Mouse (Mus musculus) A20 (cell line): ENCODE measurements around the gene Pik3ap1.
A peak's percentile ranks its signal among the peaks of the same experiment; 100 is the strongest.
"Not testable (repeated sequence)": the region's sequence is repeated elsewhere in the genome, so short reads cannot be mapped to it uniquely, and the experiment has no call there.

ENCODE experiments used
- DNase-seq: peaks from one replicate; pipeline ENCODE4 v3.0.0-alpha.2; 2011; ENCODE audit warnings: low read depth, low spot score

Pik3ap1 gene

DNA sequence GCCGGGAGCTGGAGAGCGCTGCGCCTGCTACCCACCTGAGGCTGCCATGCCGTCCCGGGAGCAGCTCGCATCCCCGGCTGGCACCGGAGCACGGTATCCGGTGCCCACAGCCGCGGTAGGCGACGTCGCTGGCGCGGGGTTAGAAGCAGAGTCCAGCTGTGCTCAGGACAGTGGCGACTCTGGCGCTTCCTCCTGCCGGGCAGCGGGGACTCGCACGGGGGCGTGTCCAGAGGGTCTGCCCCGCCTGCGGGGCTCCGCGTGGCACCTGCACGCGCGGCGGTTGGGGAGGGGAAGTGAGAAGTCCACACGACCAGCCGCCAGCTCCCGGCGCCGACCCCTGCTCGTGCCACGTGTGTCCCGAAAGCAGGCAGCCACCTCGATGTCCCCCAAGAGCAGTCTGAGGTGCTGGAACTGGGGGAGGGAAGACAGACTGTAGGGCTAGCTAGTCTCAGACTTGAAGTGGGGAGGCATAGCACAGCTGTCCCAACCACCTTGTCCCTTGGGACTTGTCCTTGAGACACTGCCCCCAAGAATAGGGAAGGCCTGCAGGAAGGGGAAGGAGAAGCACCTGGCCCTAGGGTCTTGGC, at the start of gene Pik3ap1:
Pik3ap1 (minus strand) TSS at position 181 of the 587 bp plus-strand sequence.
- peak; percentile 87 for DNase-seq

DNA sequence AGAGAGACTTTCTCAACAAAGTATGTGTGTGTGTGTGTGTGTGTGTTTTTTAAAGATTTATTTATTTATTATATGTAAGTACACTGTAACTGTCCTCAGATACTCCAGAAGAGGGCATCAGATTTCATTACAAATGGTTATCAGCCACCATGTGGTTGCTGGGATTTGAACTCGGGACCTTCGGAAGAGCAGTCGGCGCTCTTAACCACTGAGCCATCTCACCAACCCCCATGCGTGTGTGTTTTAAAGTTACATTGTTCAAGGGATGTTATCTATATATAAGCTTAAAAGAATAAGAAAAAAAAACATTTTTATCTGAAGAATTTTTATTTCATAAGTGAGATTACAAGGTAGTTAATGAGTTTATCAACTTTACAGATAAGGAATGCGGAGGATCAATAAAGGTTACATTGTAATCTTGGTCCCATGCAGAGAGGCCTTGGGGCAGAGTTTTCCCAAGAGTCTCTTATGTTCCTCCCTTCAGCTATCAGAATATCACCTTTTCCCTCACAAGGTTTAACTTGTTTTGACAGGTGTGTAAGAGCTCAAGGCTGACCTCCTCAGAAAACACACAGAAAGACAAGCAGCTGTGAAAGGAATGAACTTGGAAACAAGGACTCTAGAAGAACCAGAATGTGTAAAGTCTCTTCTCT, 46.7 kb upstream of the Pik3ap1 start:
- DNase-seq, result not testable (repeated sequence)

DNA sequence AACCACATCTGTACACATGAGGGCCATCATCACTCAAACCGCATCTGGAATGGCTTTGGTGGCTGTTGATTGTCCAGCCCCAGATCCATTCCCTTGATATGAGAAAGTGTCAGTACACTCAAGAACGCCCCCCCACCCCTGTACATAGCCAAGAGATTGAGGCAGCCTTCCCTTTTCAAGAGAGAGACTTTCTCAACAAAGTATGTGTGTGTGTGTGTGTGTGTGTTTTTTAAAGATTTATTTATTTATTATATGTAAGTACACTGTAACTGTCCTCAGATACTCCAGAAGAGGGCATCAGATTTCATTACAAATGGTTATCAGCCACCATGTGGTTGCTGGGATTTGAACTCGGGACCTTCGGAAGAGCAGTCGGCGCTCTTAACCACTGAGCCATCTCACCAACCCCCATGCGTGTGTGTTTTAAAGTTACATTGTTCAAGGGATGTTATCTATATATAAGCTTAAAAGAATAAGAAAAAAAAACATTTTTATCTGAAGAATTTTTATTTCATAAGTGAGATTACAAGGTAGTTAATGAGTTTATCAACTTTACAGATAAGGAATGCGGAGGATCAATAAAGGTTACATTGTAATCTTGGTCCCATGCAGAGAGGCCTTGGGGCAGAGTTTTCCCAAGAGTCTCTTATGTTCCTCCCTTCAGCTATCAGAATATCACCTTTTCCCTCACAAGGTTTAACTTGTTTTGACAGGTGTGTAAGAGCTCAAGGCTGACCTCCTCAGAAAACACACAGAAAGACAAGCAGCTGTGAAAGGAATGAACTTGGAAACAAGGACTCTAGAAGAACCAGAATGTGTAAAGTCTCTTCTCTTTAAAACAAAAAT, 41.2 kb upstream of the Pik3ap1 start:
- not testable (repeated sequence) for DNase-seq

DNA sequence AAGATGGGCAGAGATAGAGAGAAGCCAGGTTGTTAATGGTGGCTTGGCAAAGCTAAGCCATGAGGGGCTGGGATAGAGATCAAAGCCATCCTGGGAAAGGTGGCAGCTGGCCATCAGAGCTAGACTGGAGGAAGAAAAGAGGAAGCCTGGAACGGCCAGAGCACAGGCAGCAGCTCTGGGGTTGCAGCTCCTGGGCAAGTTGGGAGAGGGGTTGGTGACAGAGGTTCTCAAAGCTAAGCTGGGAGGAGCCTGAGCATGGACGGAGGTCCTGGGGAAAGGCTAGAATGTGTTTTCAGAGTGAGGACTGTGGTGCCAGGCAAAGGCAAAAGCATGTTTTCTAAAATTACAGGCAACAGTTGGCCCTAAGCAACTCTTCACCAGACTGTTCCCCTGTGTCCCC, 36.4 kb upstream of the Pik3ap1 start:
- DNase-seq, result no peak

DNA sequence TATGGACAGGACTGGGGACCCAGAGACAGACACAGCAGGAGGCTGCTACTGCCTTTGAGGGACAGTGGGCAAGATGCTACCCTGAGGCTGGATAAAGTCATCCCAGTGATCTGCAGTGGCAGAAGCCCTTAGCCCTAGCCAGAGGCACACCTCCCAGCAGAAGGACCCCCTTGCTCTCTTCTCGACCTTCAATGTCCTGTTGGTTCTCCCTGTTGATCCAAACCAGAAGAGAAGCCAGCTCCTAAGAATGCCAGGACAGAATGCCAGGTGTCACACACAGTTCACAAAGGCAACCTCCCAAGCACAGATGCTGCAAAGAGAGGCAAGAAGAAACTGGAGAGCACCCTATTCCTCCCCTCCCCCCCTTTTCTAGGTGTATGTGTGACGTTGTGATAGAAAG, 33.9 kb upstream of the Pik3ap1 start:
- DNase-seq, result no peak

DNA sequence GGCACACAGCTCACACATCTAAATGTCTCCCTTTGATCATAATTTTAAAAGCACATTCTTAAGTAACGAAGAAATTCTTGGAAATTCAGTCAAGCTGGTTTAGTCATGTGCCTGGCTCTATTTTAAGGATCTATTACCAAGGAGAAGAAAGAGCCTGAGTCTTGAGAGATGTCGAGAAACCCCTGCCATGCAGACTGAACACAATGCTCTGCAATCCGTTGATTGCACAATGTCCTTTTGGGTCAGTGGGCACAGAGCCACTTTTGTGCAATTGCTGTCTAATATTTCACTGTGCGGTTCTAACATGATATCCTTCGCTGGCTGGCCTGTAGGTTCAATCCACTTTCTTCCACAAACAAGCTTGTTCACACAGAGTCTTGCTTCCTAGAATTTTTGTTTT, 33.1 kb upstream of the Pik3ap1 start:
- DNase-seq, result no peak

DNA sequence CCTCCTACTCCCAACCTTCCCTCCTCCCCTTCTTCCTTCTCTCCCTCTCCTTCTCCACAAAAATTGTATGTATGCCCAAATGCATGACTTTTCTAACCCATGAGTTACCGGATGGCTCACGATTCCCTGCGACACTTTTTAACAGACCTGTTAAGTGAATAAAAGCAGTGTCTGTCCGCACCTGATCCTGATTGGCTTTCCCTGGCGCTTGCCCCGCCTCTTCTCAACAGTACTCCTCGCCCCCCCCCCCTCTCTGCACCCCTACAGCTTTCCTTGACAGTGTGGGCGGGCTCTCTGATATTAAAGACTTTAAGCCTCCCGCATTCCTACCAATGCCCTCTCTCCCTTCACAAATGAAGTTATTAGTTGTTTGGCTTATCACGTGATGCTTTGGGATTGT, 31.3 kb upstream of the Pik3ap1 start:
- no peak for DNase-seq

DNA sequence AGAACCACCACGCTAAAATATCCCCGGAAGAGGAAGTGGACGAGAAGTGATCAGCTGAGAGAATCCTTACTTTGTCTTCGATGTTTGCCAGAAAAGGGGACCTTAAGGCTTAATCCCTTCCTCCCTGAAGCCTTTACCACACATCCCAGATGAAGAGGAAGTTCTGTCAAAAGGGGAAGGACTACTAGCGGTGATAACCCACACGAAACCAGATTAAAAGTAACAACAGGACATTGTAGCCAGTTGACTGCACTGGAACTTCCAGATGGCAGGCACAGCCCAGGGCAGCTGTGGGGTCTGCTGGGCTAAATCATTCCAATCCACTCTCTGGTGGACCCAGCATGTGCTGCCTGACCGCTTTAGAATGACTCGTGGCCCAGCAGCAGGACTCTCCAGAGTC, 17.7 kb upstream of the Pik3ap1 start:
- DNase-seq, result no peak

DNA sequence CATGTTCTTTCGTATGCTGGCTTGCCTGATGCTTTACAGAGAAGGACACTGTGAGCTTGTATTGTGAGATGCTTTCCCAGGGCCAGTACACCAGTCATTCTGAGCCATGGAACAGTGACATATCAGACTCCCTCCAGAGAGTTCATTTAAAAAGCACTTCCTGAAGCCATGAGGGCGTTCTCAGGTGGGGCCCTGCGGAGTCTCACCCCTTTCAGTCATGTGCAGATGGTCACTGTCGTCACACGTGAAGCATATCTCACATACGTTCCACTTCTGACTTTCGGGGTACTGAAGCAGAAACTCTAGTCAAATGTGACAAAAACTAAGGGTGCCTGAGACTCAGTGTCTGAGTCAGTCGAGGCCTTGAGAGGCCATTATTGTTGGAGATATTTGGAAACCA, 6.0 kb upstream of the Pik3ap1 start:
- peak; percentile 79 for DNase-seq

DNA sequence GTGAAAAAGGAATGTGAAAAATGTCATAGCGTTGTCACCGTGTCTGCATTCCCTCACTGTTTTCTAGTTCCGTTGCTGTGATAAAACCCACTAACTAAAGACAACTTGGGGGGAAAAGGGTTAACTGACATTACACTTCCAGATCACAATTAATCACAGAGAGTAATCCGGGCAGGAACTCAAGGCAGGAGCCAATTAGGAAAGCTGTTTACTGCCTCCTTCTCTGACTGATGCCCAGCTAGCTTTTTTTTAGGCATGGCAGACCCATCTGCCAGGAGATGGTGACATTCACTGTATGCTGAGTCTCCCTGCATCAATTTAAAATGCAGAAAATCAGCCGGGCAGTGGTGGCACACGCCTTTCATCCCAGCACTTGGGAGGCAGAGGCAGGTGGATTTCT, 4.4 kb upstream of the Pik3ap1 start:
- DNase-seq, result no peak

DNA sequence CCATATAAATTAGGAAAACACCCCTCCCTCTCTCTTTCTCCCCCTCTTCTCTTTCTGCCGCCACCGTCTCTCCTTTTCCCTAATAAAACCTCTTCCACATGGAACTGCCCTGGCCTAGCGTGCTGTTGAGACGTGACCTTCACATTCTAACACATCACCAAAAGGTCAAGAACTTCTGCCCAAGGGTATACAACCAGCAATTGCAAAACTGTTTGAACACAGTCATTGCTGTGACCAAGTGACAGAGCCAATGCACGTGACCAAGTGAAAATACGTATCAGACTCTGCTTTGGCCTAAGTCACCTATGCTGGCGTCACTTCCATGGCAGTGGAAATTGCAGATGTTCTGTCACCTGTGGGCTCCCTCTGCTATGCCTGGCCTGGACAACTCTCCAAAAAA, 3.3 kb upstream of the Pik3ap1 start:
- no peak for DNase-seq

DNA sequence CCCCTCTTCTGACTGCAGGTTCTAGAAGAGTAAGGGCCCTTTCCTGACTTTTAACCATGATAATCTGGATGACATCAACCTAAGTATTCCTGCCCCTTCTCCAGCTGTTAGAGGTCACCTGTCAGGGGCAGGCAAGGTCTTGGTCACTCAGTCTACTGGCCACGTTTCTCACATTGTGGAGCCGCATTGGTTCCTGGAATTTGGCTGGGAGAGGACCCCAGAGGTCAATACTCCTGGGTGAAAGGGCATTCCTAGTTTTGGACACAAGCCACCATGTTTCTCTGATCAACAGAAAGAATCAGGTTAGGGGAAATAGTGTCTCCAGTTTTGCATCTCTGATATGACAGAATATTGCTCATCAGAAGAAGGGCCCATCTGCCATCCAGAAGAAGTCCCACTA, 2.4 kb upstream of the Pik3ap1 start:
- DNase-seq, result no peak

DNA sequence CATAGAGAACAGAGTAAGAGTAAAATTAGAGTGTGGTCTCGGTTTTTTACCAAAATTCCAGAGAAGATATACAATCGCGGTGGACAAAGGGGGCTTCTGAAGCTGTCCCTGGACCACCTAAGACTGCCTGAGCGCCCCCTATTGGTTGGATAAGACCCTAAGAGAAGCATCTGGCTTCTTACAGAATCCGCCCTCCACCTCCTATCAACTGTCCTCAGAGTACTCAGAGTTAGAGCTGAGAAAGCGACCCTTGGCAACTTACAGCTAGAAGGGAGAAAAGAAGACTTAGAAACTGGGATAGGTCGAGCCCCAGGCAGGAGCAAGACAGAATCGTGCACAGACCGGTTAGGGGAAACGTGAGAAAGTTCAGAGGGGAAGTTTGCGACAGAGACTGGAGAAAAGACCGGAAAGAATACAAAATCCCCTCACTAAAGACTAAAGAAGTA, 473 bp downstream of the Pik3ap1 start:
- DNase-seq, result peak; percentile 91

DNA sequence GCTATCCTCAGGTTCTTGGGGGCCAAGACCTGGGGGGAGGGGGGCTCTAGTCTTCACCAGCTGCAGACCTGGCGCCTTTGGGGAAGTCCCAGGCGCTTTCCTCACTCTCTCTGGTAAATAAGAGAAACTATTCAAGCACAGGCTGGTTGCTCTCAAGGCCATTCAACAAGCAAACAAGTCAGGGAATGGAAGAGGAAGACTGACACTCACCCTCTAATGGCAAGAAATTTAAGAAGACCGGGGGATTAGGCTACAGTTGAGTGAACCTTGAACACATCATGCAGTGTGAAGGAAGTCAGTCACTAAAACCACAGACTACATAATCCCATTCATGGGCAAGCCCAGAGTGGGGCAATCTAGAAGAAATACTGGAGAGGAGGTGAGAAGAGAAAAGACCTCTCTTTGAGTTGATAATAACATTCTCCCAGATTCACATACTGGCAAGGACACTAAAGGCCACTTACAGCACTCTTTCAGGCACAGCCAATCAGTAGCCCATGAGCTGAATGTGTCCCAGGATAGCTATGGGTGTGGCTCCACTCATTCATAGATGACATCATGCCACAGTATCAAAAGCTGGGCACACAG, 2.4 kb downstream of the Pik3ap1 start:
- peak; percentile 76 for DNase-seq

DNA sequence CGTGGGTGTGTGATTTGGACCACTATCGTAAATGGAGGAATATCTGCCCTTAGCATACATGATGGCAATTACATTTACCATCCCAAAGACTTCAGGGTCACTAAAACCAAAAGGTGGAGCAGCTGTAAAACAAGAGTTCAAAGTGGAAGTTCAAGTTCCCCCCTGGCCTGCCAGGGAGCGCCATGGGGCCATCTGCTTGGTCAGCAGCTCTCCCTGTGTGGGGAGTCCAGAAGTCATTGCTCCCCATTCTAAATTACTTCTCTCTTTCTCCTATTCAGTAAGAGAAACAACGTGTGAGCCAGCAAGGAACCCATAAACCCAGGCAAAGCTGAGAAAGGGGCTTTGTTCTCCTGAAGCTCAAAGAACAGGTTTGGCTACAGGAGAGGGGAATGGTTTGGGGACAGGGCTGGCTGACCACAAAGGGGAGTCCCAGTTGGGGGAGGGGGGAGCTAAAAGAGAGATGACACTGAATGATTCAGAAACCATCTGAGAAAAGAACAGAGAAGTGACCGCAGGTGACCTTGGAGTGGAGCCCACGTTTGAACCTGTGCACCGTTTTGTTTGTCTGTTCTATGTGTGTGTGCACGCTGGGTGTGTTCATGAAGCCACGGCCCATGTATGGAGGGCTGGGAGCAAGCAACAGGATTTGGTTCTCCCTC, 3.2 kb downstream of the Pik3ap1 start:
- DNase-seq, result peak; percentile 85

DNA sequence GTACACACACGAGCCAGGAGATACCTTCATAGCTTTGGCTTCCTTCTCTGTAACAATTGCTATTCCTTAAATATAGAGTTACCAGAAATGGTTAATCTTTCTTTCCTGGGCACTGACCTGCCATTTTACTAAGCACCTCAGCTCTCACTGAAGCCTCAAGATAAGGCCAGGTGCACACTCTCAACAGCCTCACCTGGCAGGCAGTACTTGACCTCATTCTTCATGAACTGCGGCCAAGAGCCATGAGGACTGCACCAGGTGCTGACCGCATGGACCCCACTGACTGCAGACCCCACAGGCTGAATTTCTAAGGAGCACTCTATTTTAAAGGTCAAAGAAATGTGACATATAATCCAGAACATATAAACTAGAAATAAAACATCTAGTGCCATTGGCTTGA, 5.7 kb downstream of the Pik3ap1 start:
- DNase-seq, result no peak

DNA sequence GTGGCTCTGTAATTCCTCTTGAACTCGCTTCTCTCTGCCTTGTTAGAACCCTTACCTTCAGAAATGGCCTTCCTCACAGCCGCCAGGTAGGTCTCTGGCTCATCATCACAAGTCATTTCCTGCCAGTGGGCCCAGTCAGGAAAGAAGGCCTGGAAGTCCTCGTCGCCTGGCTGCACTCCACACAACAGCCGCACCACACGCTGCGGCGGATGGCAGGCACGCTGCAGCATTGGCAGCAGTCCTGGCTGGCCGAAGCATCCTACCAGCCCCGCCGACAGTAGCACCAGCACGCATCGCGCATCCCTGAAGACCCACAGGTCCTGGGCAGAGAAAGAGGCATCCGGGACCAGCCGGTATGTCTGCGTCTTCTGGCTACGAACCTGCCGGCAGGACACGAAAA, 9.1 kb downstream of the Pik3ap1 start:
- no peak for DNase-seq

DNA sequence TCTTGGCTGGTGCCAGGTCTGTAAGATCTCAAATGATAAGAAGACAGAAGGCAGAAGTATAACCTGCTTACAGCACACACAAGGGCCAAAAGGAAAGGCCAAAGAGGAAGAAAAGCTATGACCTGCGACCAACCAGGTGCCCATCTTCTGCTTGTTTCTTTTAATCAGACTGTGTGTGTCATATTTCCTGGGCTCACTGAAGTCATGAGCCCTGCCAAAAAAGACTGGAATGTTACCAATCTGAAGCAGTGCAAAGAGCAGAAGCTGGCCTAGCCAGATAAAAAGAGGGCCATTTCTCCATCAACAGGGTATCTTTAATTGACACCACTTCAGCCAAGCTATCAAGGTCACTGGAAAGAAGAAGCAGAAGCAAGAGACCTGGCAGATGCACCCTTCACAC, 9.8 kb downstream of the Pik3ap1 start:
- no peak for DNase-seq

DNA sequence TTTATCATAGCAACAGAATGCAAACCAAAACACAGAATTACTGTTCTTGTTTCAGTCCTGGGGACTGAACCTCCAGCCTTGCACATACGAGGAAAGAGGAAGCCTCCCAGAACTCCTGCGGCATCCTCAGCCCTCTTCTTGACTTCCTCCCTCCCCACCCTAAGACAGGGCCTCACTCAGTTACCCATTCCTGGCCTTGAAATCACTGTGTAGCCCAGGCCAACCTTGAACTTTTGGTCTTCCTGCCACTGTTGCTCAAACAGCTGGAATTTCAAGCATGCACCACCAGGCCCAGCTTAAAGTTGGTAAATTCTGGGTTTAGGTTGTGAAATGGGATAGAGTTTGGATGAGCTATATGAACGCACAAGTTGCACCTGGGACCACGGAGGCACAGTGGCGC, 10.2 kb downstream of the Pik3ap1 start:
- DNase-seq, result no peak

DNA sequence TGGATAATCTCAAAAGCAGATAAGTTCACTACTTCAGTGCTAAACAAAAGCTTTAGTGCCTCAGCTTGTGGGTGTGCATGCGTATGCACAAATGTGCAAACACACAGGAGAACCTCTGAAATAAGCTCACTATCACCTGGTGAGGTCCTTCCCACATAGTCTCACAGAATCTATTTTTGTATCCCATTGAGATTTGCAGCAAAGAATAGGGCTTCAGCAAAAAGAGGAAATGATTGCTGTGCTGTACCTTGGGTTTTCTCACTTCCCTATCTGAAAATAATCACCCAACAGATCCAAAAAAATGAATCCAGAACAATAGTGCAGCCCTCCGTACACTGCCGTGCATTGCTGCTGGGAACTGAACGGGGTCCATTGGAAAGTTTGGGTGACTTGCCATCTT, 12.6 kb downstream of the Pik3ap1 start:
- peak; percentile 82 for DNase-seq

DNA sequence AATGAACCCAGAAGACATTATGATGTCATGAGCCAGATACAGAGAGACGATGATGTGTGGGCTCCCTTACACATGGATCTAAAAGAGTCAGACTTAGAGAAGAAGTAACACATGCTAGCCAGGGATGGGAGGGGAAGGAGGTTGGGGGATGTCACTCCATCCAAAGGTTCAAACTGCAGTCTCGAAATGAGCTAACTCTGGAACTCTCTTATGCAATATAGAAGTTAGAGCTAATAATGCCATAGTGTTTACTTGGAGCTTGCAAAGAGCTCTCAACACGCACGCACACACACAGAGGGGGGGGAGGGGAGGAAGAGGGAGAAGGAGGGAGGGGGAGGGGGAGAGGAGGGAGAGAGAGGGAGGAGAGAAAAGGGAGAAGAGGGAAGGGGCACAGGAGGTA, 13.5 kb downstream of the Pik3ap1 start:
- no peak for DNase-seq
